Mouse (Mus musculus) myocyte (in vitro differentiated cells): ENCODE data around the gene Smchd1. TPM values are rescaled to one million over a fixed set of nuclear protein-coding genes. Genes with fewer than 3 reads are reported as not detected.

Experiments
- H3K27me3 ChIP-seq: one replicate; pipeline ENCODE4 v1.6.1; 2011; ENCODE audit not compliant: control insufficient read depth, insufficient read depth, insufficient read length
- H3K36me3 ChIP-seq: one replicate; pipeline ENCODE4 v1.6.1; 2011; ENCODE audit not compliant: control insufficient read depth, insufficient read depth
- H3K4me2 ChIP-seq: one replicate; pipeline ENCODE4 v1.6.1; 2011; ENCODE audit warnings: low read depth, control low read depth
- H3K4me3 ChIP-seq: one replicate; pipeline ENCODE4 v1.5.1; 2011; ENCODE audit warnings: mild to moderate bottlenecking, control low read depth, moderate library complexity
- H3K79me2 ChIP-seq: one replicate; pipeline ENCODE4 v1.6.1; 2011; ENCODE audit not compliant: control insufficient read depth, insufficient read depth
- H3ac ChIP-seq: one replicate; pipeline ENCODE4 v1.6.1; 2011; ENCODE audit not compliant: control insufficient read depth, insufficient read length
- CEBPB ChIP-seq: IDR thresholded peaks from 2 replicates; pipeline ENCODE4 v1.6.1; 2011; ENCODE audit warnings: mild to moderate bottlenecking, moderate library complexity; ENCODE audit not compliant: poor library complexity, insufficient read depth, severe bottlenecking
- E2F4 ChIP-seq: IDR thresholded peaks from one replicate; pipeline ENCODE4 v1.6.1; 2011; ENCODE audit warnings: mild to moderate bottlenecking, control low read depth, moderate library complexity; ENCODE audit not compliant: insufficient read depth
- MAX ChIP-seq: IDR thresholded peaks from one replicate; pipeline ENCODE4 v1.6.1; 2011; ENCODE audit warnings: low read depth, mild to moderate bottlenecking, control low read depth
- MYOD1 ChIP-seq, 3 experiments: IDR thresholded peaks; one replicate each; pipeline ENCODE4 v1.6.1; 2011; ENCODE audit warnings: control low read depth in 2 of 3, low read depth in 2 of 3, mild to moderate bottlenecking in 2 of 3, moderate library complexity in 1 of 3; ENCODE audit not compliant: insufficient read length in 2 of 3, control insufficient read depth in 1 of 3
- MYOG ChIP-seq, 3 experiments: IDR thresholded peaks; one replicate each; pipeline ENCODE4 v1.6.1; 2011; ENCODE audit warnings: control low read depth in 2 of 3, low read depth in 2 of 3, mild to moderate bottlenecking in 2 of 3; ENCODE audit not compliant: insufficient read length in 2 of 3, control insufficient read depth in 1 of 3, insufficient read depth in 1 of 3
- POLR2A ChIP-seq: IDR thresholded peaks from one replicate; pipeline ENCODE4 v1.6.1; 2011; ENCODE audit warnings: low read depth, mild to moderate bottlenecking, control low read depth, moderate library complexity; ENCODE audit not compliant: insufficient read length
- POLR2AphosphoS2 ChIP-seq: IDR thresholded peaks from one replicate; pipeline ENCODE4 v1.6.1; 2011; ENCODE audit warnings: low read depth, control low read depth; ENCODE audit not compliant: insufficient read length
- REST ChIP-seq: IDR thresholded peaks from one replicate; pipeline ENCODE4 v1.6.1; 2011; ENCODE audit warnings: mild to moderate bottlenecking, control low read depth, moderate library complexity; ENCODE audit not compliant: insufficient read depth, insufficient read length
- SRF ChIP-seq: IDR thresholded peaks from one replicate; pipeline ENCODE4 v1.6.1; 2011; ENCODE audit warnings: low read depth; ENCODE audit not compliant: control insufficient read depth, insufficient read length
- TCF12 ChIP-seq: IDR thresholded peaks from one replicate; pipeline ENCODE4 v1.6.1; 2011; ENCODE audit warnings: mild to moderate bottlenecking, control low read depth; ENCODE audit not compliant: poor library complexity, insufficient read depth, severe bottlenecking
- TCF3 ChIP-seq: IDR thresholded peaks from one replicate; pipeline ENCODE4 v1.6.1; 2011; ENCODE audit warnings: low read depth, control low read depth; ENCODE audit not compliant: insufficient read length
- USF1 ChIP-seq: IDR thresholded peaks from one replicate; pipeline ENCODE4 v1.6.1; 2011; ENCODE audit warnings: low read depth, mild to moderate bottlenecking, control low read depth, moderate library complexity
- polyA plus RNA-seq: library from polyadenylated mRNA; unstranded; fragments of >200 nt; fragmentation: generic; extraction: Trizol; gene quantifications from one replicate; pipeline ENCODE4 v1.2.1, GENCODE M21; 2012; ENCODE audit warnings: missing spikeins

The Smchd1 gene
- polyA plus RNA-seq, 1 experiment: 7.8 TPM

DNA sequence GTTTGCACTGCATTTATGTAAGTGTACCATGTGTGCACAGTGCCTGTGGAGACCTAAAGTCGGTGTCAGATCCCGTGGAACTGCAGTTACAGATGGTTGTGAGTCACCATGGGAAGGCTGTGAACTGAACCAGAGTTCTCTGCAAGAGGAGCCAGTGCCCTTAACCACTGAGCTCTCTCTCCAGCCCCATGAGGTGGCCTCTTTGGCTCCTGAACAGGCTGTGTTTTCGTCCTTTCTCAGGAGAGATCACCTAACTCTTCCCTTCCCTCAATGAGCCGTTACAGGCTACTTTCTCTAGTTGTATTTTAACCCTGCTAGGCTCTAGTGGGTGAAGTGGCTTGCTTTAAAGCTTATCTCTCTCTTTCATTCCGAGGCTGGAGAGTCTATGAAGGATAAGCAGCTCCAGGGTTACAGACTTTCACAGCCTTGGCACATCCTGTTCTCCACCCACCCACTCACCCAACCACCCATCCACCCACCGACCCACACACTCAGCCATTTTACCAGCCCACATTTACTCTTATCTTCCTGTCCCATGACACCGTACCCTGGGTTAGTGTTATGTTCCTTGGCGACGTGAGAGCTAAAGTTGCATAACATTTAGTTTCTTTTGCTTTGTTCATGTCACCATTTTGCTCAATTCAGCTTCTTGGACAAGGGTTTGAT, 15.7 kb upstream of the Smchd1 start:
- TF ChIP-seq CEBPB: no peak
- TF ChIP-seq POLR2A: no peak
- TF ChIP-seq POLR2AphosphoS2: no peak
- no peak for TF ChIP-seq E2F4
- no peak for TF ChIP-seq SRF
- TF ChIP-seq MYOG (IDR thresholded peaks at IDR 0.05; ENCODE audit: control insufficient read depth in 1 of 3, insufficient read depth in 1 of 3, insufficient read length in 2 of 3, low read depth in 2 of 3): no peak
- no peak for TF ChIP-seq USF1
- no peak for TF ChIP-seq MYOD1 (IDR thresholded peaks at IDR 0.05; ENCODE audit: control insufficient read depth in 1 of 3, insufficient read length in 2 of 3, low read depth in 2 of 3)
- no peak for TF ChIP-seq TCF3
- no peak for TF ChIP-seq MAX
- TF ChIP-seq REST: no peak
- no peak for TF ChIP-seq TCF12
- Histone ChIP-seq H3K4me3 (no peak overlapping the region), H3K36me3 (no peaks in the 10 kb centered on the region), H3ac (no peak overlapping the region), H3K79me2 (no peaks in the 10 kb centered on the region), H3K27me3 (no peaks in the 10 kb centered on the region), H3K4me2 (no peak overlapping the region)

DNA sequence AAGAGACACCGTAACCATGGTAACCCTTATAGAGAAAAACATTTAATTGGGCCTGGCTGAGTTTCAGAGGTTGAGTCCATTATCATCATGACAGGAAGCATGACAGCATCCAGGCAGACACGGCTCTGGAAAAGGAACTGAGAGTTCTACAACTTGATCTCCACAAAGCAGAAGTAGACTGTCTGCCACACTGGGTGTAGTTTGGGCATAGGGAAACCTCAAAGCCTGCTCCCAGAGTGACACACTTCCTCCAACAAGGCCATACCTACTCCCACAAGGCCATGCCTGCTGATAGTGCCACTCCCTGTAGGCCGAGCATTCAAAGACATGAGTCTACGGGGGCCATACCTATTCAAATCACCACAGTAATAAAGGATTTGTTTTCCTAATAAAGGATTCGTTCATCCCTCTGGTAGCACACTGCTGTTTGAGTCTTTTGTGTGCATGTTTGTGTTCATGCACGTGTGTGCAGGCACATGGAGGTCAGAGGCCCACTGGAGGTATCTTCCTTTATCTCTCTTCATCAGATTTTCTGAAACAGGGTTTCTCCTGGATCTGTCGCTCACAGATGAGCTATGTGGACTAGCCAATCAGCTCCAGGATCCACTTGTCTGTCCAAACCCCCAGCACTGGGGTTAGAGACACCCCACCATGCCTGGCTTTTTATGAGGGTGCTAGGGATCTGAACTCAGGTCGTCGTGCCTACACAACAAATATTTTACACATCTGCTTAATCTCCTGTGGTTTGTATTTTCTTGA, 14.7 kb upstream of the Smchd1 start:
- Histone ChIP-seq H3K36me3 (no peaks in the 10 kb centered on the region), H3K4me2 (no peak overlapping the region), H3K79me2 (no peaks in the 10 kb centered on the region), H3ac (no peak overlapping the region), H3K27me3 (no peaks in the 10 kb centered on the region), H3K4me3 (no peak overlapping the region)
- TF ChIP-seq CEBPB (no peak), POLR2AphosphoS2 (no peak), USF1 (no peak), TCF3 (no peak)

DNA sequence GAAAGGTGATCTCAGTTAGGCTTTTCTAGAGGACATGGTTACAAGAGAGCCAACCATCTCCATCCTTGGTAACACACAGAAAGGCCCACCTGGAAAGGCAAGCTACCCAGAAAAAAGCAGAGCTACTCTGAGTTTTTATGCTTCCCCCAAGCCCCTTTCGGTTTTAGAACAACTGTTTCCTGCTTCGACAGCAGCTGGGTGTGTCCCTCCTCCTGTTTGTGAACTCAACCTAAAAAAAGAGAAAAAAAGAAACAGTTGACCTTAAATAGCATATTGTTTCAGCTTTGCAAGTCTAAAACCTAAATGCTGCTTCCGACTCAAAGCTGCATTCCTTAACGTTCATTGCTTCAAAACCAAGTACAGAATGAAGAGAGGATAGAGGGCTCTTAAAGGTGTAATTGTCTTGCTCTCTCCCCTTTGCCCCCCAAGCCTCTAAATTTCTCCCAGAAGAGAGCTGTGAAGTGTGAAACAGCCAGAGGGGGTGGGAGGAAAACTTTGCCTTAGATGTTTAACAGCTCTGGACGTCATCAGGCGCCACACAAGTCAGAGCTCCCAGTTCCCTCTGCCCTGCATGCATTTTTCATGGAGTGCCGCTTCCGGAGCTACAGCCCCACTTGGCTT, 11.2 kb upstream of the Smchd1 start:
- Histone ChIP-seq H3K4me3 (no peak overlapping the region), H3K79me2 (no peaks in the 10 kb centered on the region), H3ac (no peak overlapping the region), H3K4me2 (peak overlapping the region; percentile 28), H3K27me3 (no peaks in the 10 kb centered on the region), H3K36me3 (no peaks in the 10 kb centered on the region)
- TF ChIP-seq MYOG (IDR thresholded peaks at IDR 0.05; ENCODE audit: control insufficient read depth in 1 of 3, insufficient read depth in 1 of 3, insufficient read length in 2 of 3, low read depth in 2 of 3): no peak
- TF ChIP-seq TCF3: no peak
- TF ChIP-seq USF1: no peak

DNA sequence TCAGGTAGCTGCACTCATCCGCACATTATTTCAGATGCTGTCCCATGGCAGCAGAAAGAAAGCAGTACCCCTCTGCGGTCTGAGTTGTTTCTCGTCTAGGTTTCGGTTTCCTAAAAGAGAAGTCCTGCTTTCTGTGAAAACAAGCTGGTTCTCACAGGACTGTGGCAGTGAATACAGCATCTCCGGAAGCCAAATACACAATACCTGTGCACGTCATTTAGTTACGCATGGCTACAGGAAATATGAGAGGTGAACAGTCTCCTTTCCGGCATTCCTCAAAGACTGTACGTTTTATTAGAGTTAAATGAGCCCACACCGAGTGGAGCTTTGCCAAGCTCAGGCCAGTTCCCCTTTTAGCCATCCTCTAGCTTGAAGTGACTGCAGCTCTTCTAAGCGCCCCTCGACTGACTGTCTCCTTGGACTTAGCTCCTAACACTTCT, 10.7 kb upstream of the Smchd1 start:
- Histone ChIP-seq H3K27me3 (no peaks in the 10 kb centered on the region), H3K4me2 (peak overlapping the region; percentile 28), H3K79me2 (no peaks in the 10 kb centered on the region), H3K36me3 (no peaks in the 10 kb centered on the region), H3ac (no peak overlapping the region), H3K4me3 (no peak overlapping the region)
- TF ChIP-seq TCF12 (no peak), POLR2A (no peak), SRF (no peak), MYOG (IDR thresholded peaks at IDR 0.05; ENCODE audit: control insufficient read depth in 1 of 3, insufficient read depth in 1 of 3, insufficient read length in 2 of 3, low read depth in 2 of 3) (no peak), POLR2AphosphoS2 (no peak), MYOD1 (IDR thresholded peaks at IDR 0.05; ENCODE audit: control insufficient read depth in 1 of 3, insufficient read length in 2 of 3, low read depth in 2 of 3) (no peak), REST (no peak), CEBPB (no peak), USF1 (no peak), TCF3 (no peak), E2F4 (no peak), MAX (no peak)

DNA sequence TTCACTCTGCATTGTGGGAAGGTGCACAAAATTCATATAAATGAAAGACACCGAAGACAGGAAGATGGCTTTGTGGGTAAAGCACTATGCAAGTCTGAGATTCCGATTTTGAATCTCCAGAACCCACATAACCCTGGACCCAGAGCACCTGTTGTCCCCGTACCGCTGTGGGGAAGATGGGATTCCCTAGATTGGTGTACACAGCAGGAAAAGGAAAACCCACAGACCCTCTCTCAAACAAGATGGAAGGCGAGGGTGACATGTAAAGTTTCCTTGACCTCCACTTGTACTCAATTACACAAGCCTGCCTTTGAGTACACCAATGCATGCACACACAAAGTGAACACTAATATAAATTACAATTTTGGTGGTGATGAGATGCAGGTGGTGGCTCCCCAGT, 9.6 kb upstream of the Smchd1 start:
- H3K79me2 ChIP-seq: no peaks in the 10 kb centered on the region
- H3ac ChIP-seq: no peak overlapping the region
- H3K4me2 ChIP-seq: no peak overlapping the region
- no peaks in the 10 kb centered on the region for H3K36me3 ChIP-seq
- no peak for TF ChIP-seq USF1
- no peak for TF ChIP-seq E2F4
- no peaks in the 10 kb centered on the region for H3K27me3 ChIP-seq
- H3K4me3 ChIP-seq: no peak overlapping the region
